Mouse (Mus musculus): Measurements from ENCODE around the gene Rsph1. TPM values are rescaled to one million over a fixed set of nuclear protein-coding genes. Genes with fewer than 3 reads are reported as not detected.

Rsph1 gene
- polyA plus RNA-seq, 1 experiment = 2.7 TPM

DNA sequence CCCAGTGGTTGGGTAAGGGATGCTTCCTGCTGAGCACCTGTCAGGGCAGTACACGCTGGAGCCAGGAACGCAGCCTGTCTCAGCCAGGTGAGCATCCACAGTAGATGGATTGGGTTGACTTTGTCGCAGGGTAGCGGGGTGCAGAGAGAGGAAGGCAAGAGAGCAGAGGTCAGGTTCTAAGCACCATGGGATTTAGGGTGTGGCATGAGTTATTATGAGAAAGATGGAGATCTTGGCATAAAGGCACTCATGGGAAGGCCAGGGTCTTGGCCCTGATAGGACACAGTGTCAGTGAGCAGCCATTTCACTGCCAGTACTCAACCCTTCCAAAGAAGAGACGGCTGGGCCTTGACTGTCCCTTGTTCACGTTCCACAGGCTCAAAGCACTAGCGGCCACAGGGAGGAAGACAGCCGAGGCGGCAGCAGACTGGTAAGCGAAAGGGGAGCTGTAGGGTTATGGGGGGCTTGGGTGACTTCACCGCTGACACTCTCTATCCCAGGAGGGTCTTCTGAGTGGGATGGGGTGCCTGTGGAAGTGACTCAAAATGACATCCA is 67.7 kb downstream of the Rsph1 start:
- Histone ChIP-seq H3K27me3 (ENCODE audit: control insufficient read depth, insufficient read depth, low read length) (no peaks in the 10 kb centered on the region), H3K27ac (ENCODE audit: insufficient read depth, low read length) (no peak overlapping the region), H3K4me3 (replicated peaks; ENCODE audit: insufficient read depth, low read depth, low read length) (no peak overlapping the region), H3K4me1 (ENCODE audit: control insufficient read depth, insufficient read depth, low read length) (no peaks in the 10 kb centered on the region)
- WGBS = 93% methylated on average over 11 of the region's 11 CpGs
- DNase-seq = no peak
- TF ChIP-seq POLR2A (IDR thresholded peaks at IDR 0.05; ENCODE audit: borderline replicate concordance, insufficient read depth, low read length) (no peak), CTCF (IDR thresholded peaks at IDR 0.05; ENCODE audit: borderline replicate concordance, insufficient read depth, low read depth, low read length) (no peak)

DNA sequence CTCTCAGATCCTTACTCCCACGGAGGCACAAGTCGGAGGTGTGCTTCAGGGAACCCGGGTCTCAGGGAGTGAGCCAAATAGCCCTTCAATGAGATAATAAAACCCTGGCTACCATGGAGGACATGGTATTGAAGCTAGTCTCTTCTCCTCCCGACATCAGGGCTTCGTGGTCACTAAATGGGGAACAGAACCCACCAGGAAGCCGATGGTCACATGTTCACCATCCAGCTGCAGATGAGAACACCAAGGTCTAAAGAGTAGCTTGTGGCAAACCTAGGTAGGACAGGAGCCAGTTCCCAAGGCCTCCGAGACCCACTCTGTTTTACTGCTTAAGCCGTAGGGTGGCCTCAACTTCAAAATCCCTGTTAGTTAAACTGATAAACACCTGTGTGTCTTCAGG is 68.5 kb downstream of the Rsph1 start:
- no peak for TF ChIP-seq CTCF (IDR thresholded peaks at IDR 0.05; ENCODE audit: borderline replicate concordance, insufficient read depth, low read depth, low read length)
- no peak for TF ChIP-seq POLR2A (IDR thresholded peaks at IDR 0.05; ENCODE audit: borderline replicate concordance, insufficient read depth, low read length)
- DNase-seq = no peak
- H3K4me1 ChIP-seq (ENCODE audit: control insufficient read depth, insufficient read depth, low read length) = no peaks in the 10 kb centered on the region
- WGBS = 90% methylated on average over 8 of the region's 8 CpGs
- no peak overlapping the region for H3K27ac ChIP-seq (ENCODE audit: insufficient read depth, low read length)
- H3K27me3 ChIP-seq (ENCODE audit: control insufficient read depth, insufficient read depth, low read length) = no peaks in the 10 kb centered on the region
- no peak overlapping the region for H3K4me3 ChIP-seq (replicated peaks; ENCODE audit: insufficient read depth, low read depth, low read length)

DNA sequence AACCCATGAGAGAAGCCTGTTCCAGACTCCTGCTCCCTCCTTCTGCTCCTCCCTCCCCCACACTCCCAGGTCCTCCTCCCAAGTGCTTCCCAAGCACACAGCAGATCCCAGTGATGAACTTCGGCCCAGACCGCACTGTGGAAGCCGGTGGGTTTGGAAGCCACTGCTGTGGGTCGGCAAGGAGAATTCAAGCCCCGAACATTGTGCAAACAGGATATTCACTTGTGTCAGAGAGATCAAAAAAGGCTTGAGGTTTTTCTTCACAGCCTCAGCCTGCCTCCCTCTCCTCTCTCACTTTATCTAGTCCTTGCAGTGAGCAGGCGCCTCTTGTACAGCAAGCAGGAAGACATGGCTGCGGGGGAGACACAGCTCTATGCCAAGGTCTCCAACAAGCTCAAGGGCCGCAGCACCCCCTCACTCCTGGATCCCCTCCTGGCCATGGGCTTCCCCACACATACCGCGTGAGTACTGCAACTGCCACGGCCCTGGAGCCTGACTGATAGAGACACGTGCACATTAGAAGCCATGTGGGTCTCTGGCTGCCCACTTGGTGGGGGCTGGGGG is 69.3 kb downstream of the Rsph1 start, which contains the start of gene Ubash3a:
Gene Ubash3a, plus strand, starts transcription at position 103 of the 564 bp plus-strand sequence.
- TF ChIP-seq POLR2A (IDR thresholded peaks at IDR 0.05; ENCODE audit: borderline replicate concordance, insufficient read depth, low read length) (no peak), CTCF (IDR thresholded peaks at IDR 0.05; ENCODE audit: borderline replicate concordance, insufficient read depth, low read depth, low read length) (no peak)
- H3K27me3 ChIP-seq (ENCODE audit: control insufficient read depth, insufficient read depth, low read length) = no peaks in the 10 kb centered on the region
- H3K4me1 ChIP-seq (ENCODE audit: control insufficient read depth, insufficient read depth, low read length) = no peaks in the 10 kb centered on the region
- no peak for DNase-seq
- WGBS = 61% methylated on average over 12 of the region's 12 CpGs
- no peak within 1 kb of the TSS for H3K27ac ChIP-seq (ENCODE audit: insufficient read depth, low read length)
- H3K4me3 ChIP-seq (replicated peaks; ENCODE audit: insufficient read depth, low read depth, low read length) = no peak within 1 kb of the TSS

Other genes with a start within 250 kb of the Rsph1 start
- 41.4 and 42.8 TPM in 2 replicates for gene Abcg1, start 219.7 kb downstream of the Rsph1 start, polyA plus RNA-seq (2012; rRNA removed)
- 0.77 and 1.2 TPM in 2 replicates for gene Tff3, start 147.7 kb downstream of the Rsph1 start, polyA plus RNA-seq (2012; rRNA removed)
- gene Tff2, start 133.1 kb downstream of the Rsph1 start, polyA plus RNA-seq (2012; rRNA removed) = not detected in 2 replicates
- gene Tff1, start 112.1 kb downstream of the Rsph1 start, polyA plus RNA-seq (2012; rRNA removed) = not detected in 2 replicates
- gene Tmprss3, start 78.4 kb downstream of the Rsph1 start, polyA plus RNA-seq (2012; rRNA removed) = 0.64 and 0.67 TPM in 2 replicates
- not detected in 2 replicates for gene Ubash3a, start 69.5 kb downstream of the Rsph1 start, polyA plus RNA-seq (2012; rRNA removed)
- gene Slc37a1, start 9.4 kb upstream of the Rsph1 start, polyA plus RNA-seq (2012; rRNA removed) = 6.1 and 7.8 TPM in 2 replicates
- gene Pde9a, start 108.8 kb upstream of the Rsph1 start, polyA plus RNA-seq (2012; rRNA removed) = 83.1 and 93.0 TPM in 2 replicates
- gene Wdr4, start 242.6 kb upstream of the Rsph1 start, polyA plus RNA-seq (2012; rRNA removed) = 25.1 and 25.4 TPM in 2 replicates
- 421 and 446 TPM in 2 replicates for gene Ndufv3, start 242.7 kb upstream of the Rsph1 start, polyA plus RNA-seq (2012; rRNA removed)